Mouse (Mus musculus) kidney, postnatal 25 days (tissue): ENCODE results near the gene Gm21904.
"Not testable (repeated sequence)": the region's sequence is repeated elsewhere in the genome, so short reads cannot be mapped to it uniquely, and the experiment has no call there.

ENCODE experiments used
- DNase-seq, 2 experiments: peaks; one replicate each; pipeline ENCODE4 v3.0.0; 2021; ENCODE audit warnings: mixed read lengths in 2 of 2

Gene Gm21904

DNA sequence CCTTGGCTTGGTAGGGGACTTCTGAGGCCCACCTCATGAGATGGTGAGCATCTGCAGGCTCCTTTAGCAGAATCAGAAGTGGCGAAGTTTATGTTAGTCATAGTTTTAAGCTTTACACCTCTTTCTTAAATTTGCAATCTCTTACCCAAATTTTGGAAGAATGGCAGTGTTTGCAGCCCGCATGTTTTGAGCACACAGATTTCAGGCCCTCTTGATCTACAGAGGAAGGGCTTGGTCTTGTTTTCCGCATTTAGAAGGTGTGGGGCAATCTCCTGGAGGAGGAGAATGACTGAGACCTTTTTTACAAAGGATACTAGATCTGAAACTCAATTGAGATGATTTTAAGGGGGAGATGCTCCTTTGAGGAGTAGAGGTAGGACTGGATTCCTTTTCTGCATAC is at the start of gene Gm21904:
TSS of gene Gm21904 (minus strand) at position 101 of the 400 bp plus-strand sequence.
- DNase-seq, result not testable (repeated sequence)

DNA sequence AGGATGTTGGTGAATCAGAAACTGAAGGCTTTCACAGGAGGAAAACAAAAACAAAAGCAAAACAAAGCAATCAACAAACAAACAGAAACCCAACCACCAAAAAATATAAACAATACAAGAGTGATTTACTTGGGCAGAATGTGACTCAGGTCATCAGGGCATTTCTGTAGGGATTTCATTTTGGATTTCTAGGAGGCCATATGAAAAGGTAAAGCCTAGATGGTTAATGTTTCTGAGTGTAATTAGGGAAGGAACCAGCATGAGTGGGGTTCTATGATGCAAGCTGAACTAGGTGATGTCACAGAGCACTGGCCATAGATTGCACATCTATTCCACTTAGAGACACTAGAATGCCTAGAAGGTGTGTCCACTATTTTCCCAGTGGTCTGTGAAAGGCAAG is 28.4 kb upstream of the Gm21904 start, which contains the start of the genes Gm20772 and Gm20831:
TSS of gene Gm20772 (plus strand) at position 301 of the 400 bp plus-strand sequence.
TSS of gene Gm20831 (plus strand) at position 301 of the 400 bp plus-strand sequence.
- not testable (repeated sequence) for DNase-seq
